Mouse (Mus musculus): ENCODE data around the gene Hectd2. TPM values are rescaled to one million over a fixed set of nuclear protein-coding genes. Genes with fewer than 3 reads are reported as not detected.
A peak's percentile ranks its signal among the peaks of the same experiment; 100 is the strongest.

Gene Hectd2
- total and polyA plus RNA-seq, 2 experiments = 0.46 to 1.7 TPM

DNA sequence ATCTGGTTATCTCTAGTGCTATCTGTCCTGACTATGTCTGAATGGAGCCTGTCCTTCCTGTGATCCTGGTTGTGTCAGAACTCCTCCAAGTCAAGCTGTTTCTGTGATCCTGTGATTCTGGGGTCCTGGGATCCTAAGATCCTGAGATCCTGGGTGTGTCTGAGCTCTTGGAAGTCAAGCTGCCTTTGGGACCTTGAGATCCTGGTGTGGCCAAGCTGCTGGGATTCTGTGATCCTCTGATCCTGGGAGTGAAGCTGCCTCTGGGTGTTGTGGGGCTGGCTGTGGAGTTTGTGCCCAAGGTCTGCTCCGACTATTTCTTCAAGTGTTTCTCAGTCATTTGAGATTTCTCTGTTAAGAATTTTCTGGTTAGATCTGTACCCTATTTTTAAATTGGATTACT lies 98.2 kb downstream of the Hectd2 start:
- H3K4me3 ChIP-seq (ENCODE audit: insufficient read depth, low read depth, low read length) = no peak overlapping the region
- no peaks in the 10 kb centered on the region for H3K4me1 ChIP-seq (ENCODE audit: control insufficient read depth, insufficient read depth, low read length)
- TF ChIP-seq CTCF (IDR thresholded peaks at IDR 0.05; ENCODE audit: low read depth, low read length) = no peak
- no peak for TF ChIP-seq POLR2A (IDR thresholded peaks at IDR 0.05; ENCODE audit: extremely low read depth, insufficient read depth, low read length)
- no peak overlapping the region for H3K9ac ChIP-seq (ENCODE audit: low read depth, low read length)
- no peaks in the 10 kb centered on the region for H3K27me3 ChIP-seq (ENCODE audit: control insufficient read depth, insufficient read depth, low read length)
- H3K79me2 ChIP-seq (ENCODE audit: control insufficient read depth, insufficient read depth, low read length) = no peaks in the 10 kb centered on the region
- H3K27ac ChIP-seq (replicated peaks; ENCODE audit: insufficient read depth, low read depth, low read length) = no peak overlapping the region
- 100% methylated on average over 1 of the region's 1 CpGs for WGBS
- no peak for DNase-seq (ENCODE audit: extremely low read depth, low read depth, low spot score)
- H3K36me3 ChIP-seq (ENCODE audit: control insufficient read depth, insufficient read depth, low read length) = no peaks in the 10 kb centered on the region

DNA sequence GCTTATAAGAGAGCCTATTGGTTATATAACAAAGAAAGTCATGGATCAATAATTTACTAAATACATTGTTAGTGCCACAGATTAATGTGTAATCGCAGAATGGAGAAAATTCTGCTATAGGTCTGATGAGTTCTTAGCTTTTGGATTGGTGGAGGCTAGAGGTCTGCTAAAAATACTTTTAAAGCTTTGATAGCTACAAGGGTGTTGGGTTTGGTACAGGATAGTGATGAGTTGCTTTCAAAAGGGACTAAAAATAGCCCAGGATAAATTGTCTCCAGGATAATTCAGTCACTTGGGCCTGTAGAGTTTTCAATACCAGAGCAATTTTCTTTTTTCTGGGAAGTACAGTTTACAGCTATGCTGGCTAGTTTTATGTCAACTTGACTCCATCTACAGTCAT lies 108.3 kb downstream of the Hectd2 start:
- TF ChIP-seq CTCF (IDR thresholded peaks at IDR 0.05; ENCODE audit: low read depth, low read length) = no peak
- TF ChIP-seq POLR2A (IDR thresholded peaks at IDR 0.05; ENCODE audit: extremely low read depth, insufficient read depth, low read length) = no peak
- Histone ChIP-seq H3K36me3 (ENCODE audit: control insufficient read depth, insufficient read depth, low read length) (no peaks in the 10 kb centered on the region), H3K4me3 (ENCODE audit: insufficient read depth, low read depth, low read length) (no peak overlapping the region), H3K27me3 (ENCODE audit: control insufficient read depth, insufficient read depth, low read length) (no peaks in the 10 kb centered on the region), H3K79me2 (ENCODE audit: control insufficient read depth, insufficient read depth, low read length) (no peaks in the 10 kb centered on the region), H3K9ac (ENCODE audit: low read depth, low read length) (no peak overlapping the region), H3K4me1 (ENCODE audit: control insufficient read depth, insufficient read depth, low read length) (peaks cover 11% of the 10 kb centered on the region), H3K27ac (replicated peaks; ENCODE audit: insufficient read depth, low read depth, low read length) (no peak overlapping the region)
- DNase-seq (ENCODE audit: extremely low read depth, low read depth, low spot score) = no peak
- 85% methylated on average over 1 of the region's 1 CpGs for WGBS

DNA sequence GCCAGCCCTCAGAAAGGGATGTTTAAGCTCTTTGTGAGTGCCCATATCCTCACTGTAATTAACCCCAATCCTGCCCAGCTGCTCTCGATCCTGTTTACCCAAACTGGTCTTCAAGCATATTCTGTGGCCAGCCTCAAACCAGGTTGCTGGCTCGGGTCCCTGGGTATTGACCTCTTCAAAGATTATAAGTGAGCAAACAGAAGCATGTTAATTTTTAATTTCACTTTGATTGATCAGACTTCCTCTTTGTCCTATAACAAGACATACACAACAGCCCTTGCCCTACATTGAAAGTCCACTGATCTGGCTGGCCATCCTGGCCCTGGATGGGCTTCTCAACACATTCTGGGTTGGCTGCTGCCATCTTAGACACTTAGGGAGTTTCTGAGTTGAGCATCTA lies 109.5 kb downstream of the Hectd2 start:
- no peak for TF ChIP-seq CTCF (IDR thresholded peaks at IDR 0.05; ENCODE audit: low read depth, low read length)
- TF ChIP-seq POLR2A (IDR thresholded peaks at IDR 0.05; ENCODE audit: extremely low read depth, insufficient read depth, low read length) = no peak
- H3K36me3 ChIP-seq (ENCODE audit: control insufficient read depth, insufficient read depth, low read length) = no peaks in the 10 kb centered on the region
- no peak overlapping the region for H3K4me3 ChIP-seq (ENCODE audit: insufficient read depth, low read depth, low read length)
- 23% methylated on average over 2 of the region's 2 CpGs for WGBS
- no peaks in the 10 kb centered on the region for H3K79me2 ChIP-seq (ENCODE audit: control insufficient read depth, insufficient read depth, low read length)
- peaks cover 11% of the 10 kb centered on the region for H3K4me1 ChIP-seq (ENCODE audit: control insufficient read depth, insufficient read depth, low read length)
- no peak overlapping the region for H3K9ac ChIP-seq (ENCODE audit: low read depth, low read length)
- peak overlapping the region; percentile 81 for H3K27ac ChIP-seq (replicated peaks; ENCODE audit: insufficient read depth, low read depth, low read length)
- no peaks in the 10 kb centered on the region for H3K27me3 ChIP-seq (ENCODE audit: control insufficient read depth, insufficient read depth, low read length)
- peak; percentile 96 for DNase-seq (ENCODE audit: extremely low read depth, low read depth, low spot score)

DNA sequence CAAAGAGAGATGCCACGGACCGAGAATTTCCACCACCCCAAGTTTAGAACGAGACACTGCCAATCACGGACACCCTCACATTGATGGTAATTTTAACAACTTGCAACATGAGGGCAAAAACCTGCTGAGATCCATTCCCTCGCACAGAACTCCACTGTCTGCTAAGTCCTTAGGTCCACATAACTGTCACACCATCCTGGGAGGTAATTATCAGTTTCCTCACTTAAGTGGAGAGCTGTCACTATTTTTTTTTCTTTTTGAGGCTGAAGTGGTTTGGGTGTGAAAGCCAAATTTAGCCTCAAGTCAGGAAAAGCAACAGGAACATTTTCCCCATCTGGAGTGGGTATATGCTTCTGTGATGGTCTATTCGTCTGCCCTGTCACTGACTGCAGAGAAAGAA lies 110.0 kb downstream of the Hectd2 start:
- 69% methylated on average over 6 of the region's 6 CpGs for WGBS
- Histone ChIP-seq H3K4me3 (ENCODE audit: insufficient read depth, low read depth, low read length) (no peak overlapping the region), H3K27ac (replicated peaks; ENCODE audit: insufficient read depth, low read depth, low read length) (peak overlapping the region; percentile 35), H3K36me3 (ENCODE audit: control insufficient read depth, insufficient read depth, low read length) (no peaks in the 10 kb centered on the region), H3K79me2 (ENCODE audit: control insufficient read depth, insufficient read depth, low read length) (no peaks in the 10 kb centered on the region), H3K4me1 (ENCODE audit: control insufficient read depth, insufficient read depth, low read length) (peaks cover 11% of the 10 kb centered on the region), H3K9ac (ENCODE audit: low read depth, low read length) (no peak overlapping the region), H3K27me3 (ENCODE audit: control insufficient read depth, insufficient read depth, low read length) (no peaks in the 10 kb centered on the region)
- no peak for TF ChIP-seq CTCF (IDR thresholded peaks at IDR 0.05; ENCODE audit: low read depth, low read length)
- no peak for TF ChIP-seq POLR2A (IDR thresholded peaks at IDR 0.05; ENCODE audit: extremely low read depth, insufficient read depth, low read length)
- DNase-seq (ENCODE audit: extremely low read depth, low read depth, low spot score) = no peak

DNA sequence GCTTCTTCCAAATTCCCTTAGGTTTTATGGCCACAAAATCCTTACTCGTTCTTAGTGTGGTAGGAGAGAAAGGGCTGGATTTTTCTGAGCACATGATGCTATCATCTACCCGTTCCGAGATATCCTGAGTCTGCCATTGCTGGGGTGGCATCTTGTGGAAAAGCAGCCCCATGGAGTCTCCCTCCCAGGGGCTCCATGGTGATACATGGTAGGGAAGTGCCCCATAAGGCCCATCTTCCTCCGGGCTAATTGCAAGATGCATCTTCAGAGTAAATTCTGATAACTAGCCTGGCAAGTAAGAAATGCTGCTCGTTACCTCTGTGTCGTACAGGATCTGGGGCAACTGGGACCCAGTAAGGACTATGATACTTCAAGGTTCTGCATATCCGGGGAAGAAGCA lies 110.8 kb downstream of the Hectd2 start:
- H3K9ac ChIP-seq (ENCODE audit: low read depth, low read length) = no peak overlapping the region
- no peak overlapping the region for H3K4me3 ChIP-seq (ENCODE audit: insufficient read depth, low read depth, low read length)
- TF ChIP-seq CTCF (IDR thresholded peaks at IDR 0.05; ENCODE audit: low read depth, low read length) = no peak
- TF ChIP-seq POLR2A (IDR thresholded peaks at IDR 0.05; ENCODE audit: extremely low read depth, insufficient read depth, low read length) = no peak
- peaks cover 11% of the 10 kb centered on the region for H3K4me1 ChIP-seq (ENCODE audit: control insufficient read depth, insufficient read depth, low read length)
- no peaks in the 10 kb centered on the region for H3K27me3 ChIP-seq (ENCODE audit: control insufficient read depth, insufficient read depth, low read length)
- no peaks in the 10 kb centered on the region for H3K79me2 ChIP-seq (ENCODE audit: control insufficient read depth, insufficient read depth, low read length)
- no peak overlapping the region for H3K27ac ChIP-seq (replicated peaks; ENCODE audit: insufficient read depth, low read depth, low read length)
- H3K36me3 ChIP-seq (ENCODE audit: control insufficient read depth, insufficient read depth, low read length) = no peaks in the 10 kb centered on the region
- DNase-seq (ENCODE audit: extremely low read depth, low read depth, low spot score) = no peak
- 81% methylated on average over 7 of the region's 7 CpGs for WGBS

DNA sequence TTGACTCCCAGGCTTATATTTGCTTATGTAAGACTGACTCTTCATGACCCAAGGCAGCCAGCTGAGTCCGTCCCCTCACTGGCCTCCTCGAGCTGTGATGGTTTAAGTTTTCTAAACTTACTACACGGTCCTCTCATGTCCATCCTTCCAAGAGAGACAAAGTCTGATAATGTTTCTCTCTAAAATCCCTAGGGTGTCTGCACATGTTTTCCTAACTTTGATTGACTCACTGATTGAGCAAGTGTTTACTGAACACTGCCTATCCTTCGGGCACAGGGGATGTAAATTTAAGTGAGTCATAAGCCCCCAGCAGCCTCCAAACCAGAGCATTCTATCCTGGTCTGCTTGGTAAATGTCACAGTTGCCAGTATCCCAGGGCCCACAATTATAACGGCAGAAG lies 111.2 kb downstream of the Hectd2 start:
- Histone ChIP-seq H3K79me2 (ENCODE audit: control insufficient read depth, insufficient read depth, low read length) (no peaks in the 10 kb centered on the region), H3K4me3 (ENCODE audit: insufficient read depth, low read depth, low read length) (no peak overlapping the region), H3K9ac (ENCODE audit: low read depth, low read length) (no peak overlapping the region), H3K27me3 (ENCODE audit: control insufficient read depth, insufficient read depth, low read length) (no peaks in the 10 kb centered on the region), H3K27ac (replicated peaks; ENCODE audit: insufficient read depth, low read depth, low read length) (no peak overlapping the region), H3K4me1 (ENCODE audit: control insufficient read depth, insufficient read depth, low read length) (peaks cover 11% of the 10 kb centered on the region), H3K36me3 (ENCODE audit: control insufficient read depth, insufficient read depth, low read length) (no peaks in the 10 kb centered on the region)
- TF ChIP-seq CTCF (IDR thresholded peaks at IDR 0.05; ENCODE audit: low read depth, low read length) (no peak), POLR2A (IDR thresholded peaks at IDR 0.05; ENCODE audit: extremely low read depth, insufficient read depth, low read length) (no peak)
- WGBS = 33% methylated on average over 5 of the region's 5 CpGs
- DNase-seq (ENCODE audit: extremely low read depth, low read depth, low spot score) = peak; percentile 74

Data from liver, adult 2 months (tissue).